In genomic region chr9:42764823-42765560, GRCm38 (mm10) we compare ENCODE assay signal across 9 mouse cellular contexts.
DNase-seq lines count a peak whose midpoint lies in the region; ATAC-seq and TF ChIP-seq lines count a peak whose summit lies in the region.
"Had no signal": no experiment of that assay in that cellular context is flagged by ENCODE, and none has a peak within 500 bp of the region (broad histone marks: within the 10 kb centered on the region; RNA-seq: fewer than 3 reads in every experiment).

No protein-coding gene starts in this region.

- peak overlapping the region; percentile 64 for H3K27ac ChIP-seq in hindbrain, embryonic 10.5 days
- no peak overlapping the region for H3K27ac ChIP-seq in midbrain, embryonic 11.5 days (ENCODE audit: low read depth, low read length)
- H3K27ac ChIP-seq: heart, adult 2 months had no signal

- H3K36me3 ChIP-seq in hindbrain, embryonic 10.5 days, result no peaks in the 10 kb centered on the region
- H3K36me3 ChIP-seq in midbrain, embryonic 11.5 days (ENCODE audit: control insufficient read depth, insufficient read depth, low read length), result no peaks in the 10 kb centered on the region

- no peak for ATAC-seq in midbrain, embryonic 11.5 days (ENCODE audit: low FRiP score)

- 52% methylated on average over 11 of the region's 11 CpGs for WGBS in hindbrain, embryonic 10.5 days
- WGBS in midbrain, embryonic 11.5 days, result 57% methylated on average over 11 of the region's 11 CpGs

- no peak overlapping the region for H3K4me3 ChIP-seq in hindbrain, embryonic 10.5 days
- no peak overlapping the region for H3K4me3 ChIP-seq in midbrain, embryonic 11.5 days (ENCODE audit: low read depth, low read length)
- H3K4me3 ChIP-seq: heart, adult 2 months had no signal

- no peak for TF ChIP-seq POLR2A in brain, embryonic 14.5 days (IDR thresholded peaks at IDR 0.05; ENCODE audit: borderline replicate concordance, extremely low read depth, insufficient read depth, insufficient read length, poor library complexity, severe bottlenecking)

- no peak for TF ChIP-seq CTCF in brain, embryonic 14.5 days (IDR thresholded peaks at IDR 0.05; ENCODE audit: borderline replicate concordance, extremely low read depth, insufficient read depth, insufficient read length)

- DNase-seq in brain, embryonic 14.5 days (ENCODE audit: low read depth), result peak; percentile 78
- DNase-seq in embryo, embryonic 11 days, result peak; percentile 83
- DNase-seq in hindbrain, embryonic 10.5 days (ENCODE audit: low spot score), result peak; percentile 58
- peak; percentile 85 for DNase-seq in midbrain, embryonic 11.5 days (ENCODE audit: low spot score, missing footprints)
- no peak for DNase-seq in adrenal gland, adult 2 months
- DNase-seq in thymus, postnatal 14 days, result no peak
- no peak for DNase-seq in thymus, postnatal 25 days
- DNase-seq: cerebellum, adult 18-20 months; heart, adult 2 months had no signal

- H3K27me3 ChIP-seq in hindbrain, embryonic 10.5 days (ENCODE audit: insufficient read depth, poor library complexity, severe bottlenecking), result no peaks in the 10 kb centered on the region; the same call in 1 of the 2 replicates
- no peaks in the 10 kb centered on the region for H3K27me3 ChIP-seq in midbrain, embryonic 11.5 days (ENCODE audit: control insufficient read depth, insufficient read depth, low read length)

- no peak overlapping the region; the same call in 1 of the 2 replicates for H3K9ac ChIP-seq in midbrain, embryonic 11.5 days (ENCODE audit: low read length)

- H3K9me3 ChIP-seq in hindbrain, embryonic 10.5 days, result no peaks in the 10 kb centered on the region
- no peaks in the 10 kb centered on the region for H3K9me3 ChIP-seq in midbrain, embryonic 11.5 days (ENCODE audit: control insufficient read depth, low read length)

- no peak overlapping the region for H3K4me2 ChIP-seq in midbrain, embryonic 11.5 days

- peaks cover 42% of the 10 kb centered on the region for H3K4me1 ChIP-seq in hindbrain, embryonic 10.5 days (replicated peaks)
- peaks cover 6% of the 10 kb centered on the region for H3K4me1 ChIP-seq in midbrain, embryonic 11.5 days (ENCODE audit: control insufficient read depth, insufficient read depth, low read length)

Comparison
In these comparisons a context has a peak if more than half of its experiments do, and no peak if none do; other contexts are left out.
1. DNase-seq: peak in brain, embryonic 14.5 days (single experiment), embryo, embryonic 11 days (single experiment), hindbrain, embryonic 10.5 days (single experiment) and midbrain, embryonic 11.5 days (single experiment); none in adrenal gland, adult 2 months (single experiment), thymus, postnatal 14 days (single experiment) and thymus, postnatal 25 days (single experiment).